Mouse (Mus musculus): Measurements from ENCODE around the gene Ccdc125. TPM values are rescaled to one million over a fixed set of nuclear protein-coding genes. Genes with fewer than 3 reads are reported as not detected.
A peak's percentile ranks its signal among the peaks of the same experiment; 100 is the strongest.

Ccdc125 gene
- polyA plus RNA-seq, 1 experiment, result 18.3 TPM

GRCm38 (mm10) chr13:100697541-100697940 is 28.0 kb downstream of the Ccdc125 start:
- TF ChIP-seq POLR2A (IDR thresholded peaks at IDR 0.05; ENCODE audit: borderline replicate concordance, control insufficient read depth, low read depth, low read length), result no peak
- TF ChIP-seq CTCF (IDR thresholded peaks at IDR 0.05; ENCODE audit: control insufficient read depth, insufficient read depth, low read length), result no peak
- no peak overlapping the region for H3K27ac ChIP-seq (ENCODE audit: control insufficient read depth, insufficient read depth, low read depth, low read length, poor library complexity)
- 44% methylated on average over 3 of the region's 3 CpGs for WGBS
- no peak overlapping the region for H3K4me3 ChIP-seq (replicated peaks; ENCODE audit: control insufficient read depth, low read depth, low read length)
- no peaks in the 10 kb centered on the region; the same call in 1 of the 2 replicates for H3K4me1 ChIP-seq (ENCODE audit: control insufficient read depth, insufficient read depth, low read length)

DNA sequence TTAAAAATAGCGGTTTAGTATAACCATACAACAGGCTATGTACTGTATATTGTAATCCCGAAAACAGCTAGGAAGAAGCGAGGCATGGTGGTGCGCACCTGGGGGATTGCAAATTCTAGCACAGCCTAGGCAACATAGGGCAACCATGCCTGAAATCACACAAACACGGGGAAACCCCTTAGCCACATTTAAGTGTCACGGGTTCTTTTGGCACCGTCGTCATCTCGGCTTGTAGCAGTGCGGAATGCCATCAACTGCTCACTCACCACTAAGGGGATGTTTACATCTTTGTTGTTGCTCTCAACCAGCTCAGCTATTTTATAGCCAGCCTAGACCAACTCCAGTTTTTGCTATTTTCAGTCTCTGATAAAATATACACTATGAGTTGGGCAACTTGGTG is 29.3 kb downstream of the Ccdc125 start:
- H3K4me3 ChIP-seq (replicated peaks; ENCODE audit: control insufficient read depth, low read depth, low read length), result no peak overlapping the region
- TF ChIP-seq CTCF (IDR thresholded peaks at IDR 0.05; ENCODE audit: control insufficient read depth, insufficient read depth, low read length) (no peak), POLR2A (IDR thresholded peaks at IDR 0.05; ENCODE audit: borderline replicate concordance, control insufficient read depth, low read depth, low read length) (no peak)
- H3K27ac ChIP-seq (ENCODE audit: control insufficient read depth, insufficient read depth, low read depth, low read length, poor library complexity), result no peak overlapping the region
- no peaks in the 10 kb centered on the region; the same call in 1 of the 2 replicates for H3K4me1 ChIP-seq (ENCODE audit: control insufficient read depth, insufficient read depth, low read length)
- 94% methylated on average over 10 of the region's 10 CpGs for WGBS

DNA sequence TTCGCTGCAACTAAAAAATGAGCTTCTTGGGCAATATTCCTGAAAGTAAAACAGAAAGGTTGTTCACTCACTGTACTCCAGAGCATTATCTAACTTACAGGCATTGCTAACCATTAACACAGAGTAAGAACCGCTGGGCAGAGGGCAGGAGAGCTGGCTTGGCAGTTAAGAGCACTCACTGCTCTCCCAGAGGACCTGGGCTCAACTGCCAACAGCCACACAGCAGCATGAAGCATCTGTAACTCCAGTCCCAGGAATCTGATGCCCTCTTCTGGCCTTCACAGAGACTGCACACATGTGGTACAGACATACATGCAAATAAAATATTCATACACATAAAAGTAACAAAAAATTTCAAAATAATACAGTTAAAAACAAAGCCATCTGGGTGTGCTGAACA is 34.0 kb downstream of the Ccdc125 start:
- TF ChIP-seq CTCF (IDR thresholded peaks at IDR 0.05; ENCODE audit: control insufficient read depth, insufficient read depth, low read length) (peak; percentile 15; the same call in 1 of the 2 replicates), POLR2A (IDR thresholded peaks at IDR 0.05; ENCODE audit: borderline replicate concordance, control insufficient read depth, low read depth, low read length) (no peak)
- H3K4me1 ChIP-seq (ENCODE audit: control insufficient read depth, insufficient read depth, low read length), result no peaks in the 10 kb centered on the region
- WGBS, result 92% methylated on average over 2 of the region's 2 CpGs
- no peak overlapping the region for H3K4me3 ChIP-seq (replicated peaks; ENCODE audit: control insufficient read depth, low read depth, low read length)
- no peak overlapping the region for H3K27ac ChIP-seq (ENCODE audit: control insufficient read depth, insufficient read depth, low read depth, low read length, poor library complexity)

GRCm38 (mm10) chr13:100706206-100706605 is 36.7 kb downstream of the Ccdc125 start:
- no peak for TF ChIP-seq POLR2A (IDR thresholded peaks at IDR 0.05; ENCODE audit: borderline replicate concordance, control insufficient read depth, low read depth, low read length)
- no peak for TF ChIP-seq CTCF (IDR thresholded peaks at IDR 0.05; ENCODE audit: control insufficient read depth, insufficient read depth, low read length)
- 94% methylated on average over 7 of the region's 7 CpGs for WGBS
- H3K4me3 ChIP-seq (replicated peaks; ENCODE audit: control insufficient read depth, low read depth, low read length), result no peak overlapping the region
- no peak overlapping the region for H3K27ac ChIP-seq (ENCODE audit: control insufficient read depth, insufficient read depth, low read depth, low read length, poor library complexity)
- no peaks in the 10 kb centered on the region for H3K4me1 ChIP-seq (ENCODE audit: control insufficient read depth, insufficient read depth, low read length)

DNA sequence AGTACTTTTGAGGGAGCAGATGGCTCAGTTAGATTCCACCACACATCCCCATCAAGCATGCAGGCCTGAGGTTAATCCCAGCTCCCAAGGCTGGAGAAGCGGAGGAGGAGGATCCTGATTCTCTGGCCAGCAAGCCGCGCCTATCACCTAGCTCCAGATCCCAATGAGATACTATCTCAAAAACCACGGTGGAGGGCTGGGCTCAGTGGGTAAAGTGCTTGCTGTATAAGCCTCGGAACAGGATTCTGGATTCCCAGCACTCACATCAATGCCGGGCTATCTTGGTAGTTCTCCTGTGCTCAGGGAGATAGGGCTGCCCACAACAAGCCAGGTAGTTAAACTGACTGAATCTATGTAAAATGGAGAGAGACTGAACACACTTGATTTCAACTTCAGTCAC is 46.0 kb downstream of the Ccdc125 start:
- no peaks in the 10 kb centered on the region; the same call in 1 of the 2 replicates for H3K4me1 ChIP-seq (ENCODE audit: control insufficient read depth, insufficient read depth, low read length)
- H3K27ac ChIP-seq (ENCODE audit: control insufficient read depth, insufficient read depth, low read depth, low read length, poor library complexity), result no peak overlapping the region
- no peak overlapping the region for H3K4me3 ChIP-seq (replicated peaks; ENCODE audit: control insufficient read depth, low read depth, low read length)
- TF ChIP-seq CTCF (IDR thresholded peaks at IDR 0.05; ENCODE audit: control insufficient read depth, insufficient read depth, low read length), result no peak
- no peak for TF ChIP-seq POLR2A (IDR thresholded peaks at IDR 0.05; ENCODE audit: borderline replicate concordance, control insufficient read depth, low read depth, low read length)
- 61% methylated on average over 6 of the region's 6 CpGs for WGBS

GRCm38 (mm10) chr13:100721656-100722055 is 52.1 kb downstream of the Ccdc125 start:
- no peak overlapping the region for H3K27ac ChIP-seq (ENCODE audit: control insufficient read depth, insufficient read depth, low read depth, low read length, poor library complexity)
- no peaks in the 10 kb centered on the region for H3K4me1 ChIP-seq (ENCODE audit: control insufficient read depth, insufficient read depth, low read length)
- no peak overlapping the region for H3K4me3 ChIP-seq (replicated peaks; ENCODE audit: control insufficient read depth, low read depth, low read length)
- no peak for TF ChIP-seq CTCF (IDR thresholded peaks at IDR 0.05; ENCODE audit: control insufficient read depth, insufficient read depth, low read length)
- TF ChIP-seq POLR2A (IDR thresholded peaks at IDR 0.05; ENCODE audit: borderline replicate concordance, control insufficient read depth, low read depth, low read length), result no peak
- 87% methylated on average over 5 of the region's 5 CpGs for WGBS

DNA sequence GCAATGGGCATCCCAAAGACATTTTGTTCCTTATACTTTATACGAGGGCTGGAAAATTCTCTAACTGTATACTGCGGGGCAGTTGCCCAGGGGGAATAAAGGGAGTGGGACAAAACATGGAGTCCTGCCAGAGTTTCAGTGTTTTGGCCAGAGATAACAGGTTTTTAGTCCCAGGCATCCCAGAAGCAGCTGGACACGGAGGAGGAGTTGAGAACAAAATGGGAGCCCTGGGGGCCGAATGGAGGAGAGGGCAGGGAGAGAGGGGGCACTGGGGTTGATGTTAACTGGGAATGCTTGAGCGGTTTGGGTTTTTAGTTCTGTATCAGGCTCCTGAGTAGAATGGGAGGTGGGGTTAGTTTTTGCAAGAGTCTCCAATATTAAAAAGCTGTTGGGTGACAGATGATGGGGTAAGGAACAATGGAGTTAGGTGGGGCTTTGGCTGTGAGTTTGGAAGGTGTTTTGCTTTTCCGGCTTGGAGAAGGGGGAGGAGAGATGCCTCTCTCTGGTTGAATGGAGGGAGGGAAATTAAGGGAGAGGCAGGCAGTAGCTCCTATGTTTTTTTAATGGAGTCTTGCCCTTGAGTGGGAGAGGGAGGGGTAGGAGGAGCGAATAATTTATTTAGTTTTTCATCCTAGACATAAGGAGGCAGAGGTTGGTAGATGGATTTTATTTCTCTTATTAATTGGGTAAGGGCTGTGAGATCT is 54.7 kb downstream of the Ccdc125 start:
- H3K27ac ChIP-seq (ENCODE audit: control insufficient read depth, insufficient read depth, low read depth, low read length, poor library complexity), result no peak overlapping the region
- no peak overlapping the region for H3K4me3 ChIP-seq (replicated peaks; ENCODE audit: control insufficient read depth, low read depth, low read length)
- no peak for TF ChIP-seq CTCF (IDR thresholded peaks at IDR 0.05; ENCODE audit: control insufficient read depth, insufficient read depth, low read length)
- no peak for TF ChIP-seq POLR2A (IDR thresholded peaks at IDR 0.05; ENCODE audit: borderline replicate concordance, control insufficient read depth, low read depth, low read length)
- 87% methylated on average over 7 of the region's 7 CpGs for WGBS
- no peaks in the 10 kb centered on the region for H3K4me1 ChIP-seq (ENCODE audit: control insufficient read depth, insufficient read depth, low read length)

DNA sequence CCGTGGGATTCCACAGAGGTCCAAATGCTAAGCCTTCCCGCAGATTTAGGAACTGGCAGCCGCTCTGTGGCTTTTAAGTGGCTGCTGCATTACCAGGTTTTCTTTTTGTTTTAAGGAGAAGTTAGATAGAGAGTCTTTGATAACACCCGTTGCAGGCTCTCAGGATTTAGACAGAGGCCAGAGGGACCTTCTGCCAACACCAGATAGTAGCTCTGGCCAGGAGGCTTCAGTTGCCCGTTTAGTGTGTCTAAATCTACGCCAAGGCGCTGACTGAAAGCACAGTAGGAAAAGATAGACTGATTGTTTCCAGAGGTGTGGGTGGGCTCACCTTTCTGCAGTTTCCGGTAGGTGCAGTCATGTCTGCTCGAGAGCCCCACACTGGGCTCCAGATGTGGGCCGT is 55.7 kb downstream of the Ccdc125 start:
- Histone ChIP-seq H3K27ac (ENCODE audit: control insufficient read depth, insufficient read depth, low read depth, low read length, poor library complexity) (no peak overlapping the region), H3K4me3 (replicated peaks; ENCODE audit: control insufficient read depth, low read depth, low read length) (no peak overlapping the region), H3K4me1 (ENCODE audit: control insufficient read depth, insufficient read depth, low read length) (peaks cover 1% of the 10 kb centered on the region; the same call in 1 of the 2 replicates)
- no peak for TF ChIP-seq CTCF (IDR thresholded peaks at IDR 0.05; ENCODE audit: control insufficient read depth, insufficient read depth, low read length)
- no peak for TF ChIP-seq POLR2A (IDR thresholded peaks at IDR 0.05; ENCODE audit: borderline replicate concordance, control insufficient read depth, low read depth, low read length)
- 65% methylated on average over 10 of the region's 10 CpGs for WGBS

All from bone marrow, adult 2 months (tissue).